Mouse (Mus musculus) adrenal gland, postnatal 25 days (tissue): ENCODE results near the gene Larp1. TPM values are rescaled to one million over a fixed set of nuclear protein-coding genes. Genes with fewer than 3 reads are reported as not detected.

ENCODE experiments used
- DNase-seq: peaks from one replicate; pipeline ENCODE4 v3.0.0; 2021; ENCODE audit warnings: mixed read lengths
- long read RNA-seq: library from polyadenylated mRNA; stranded (forward); transcript quantifications from one replicate; pipeline ENCODE4 v2.0.0, GENCODE M21; 2021
- total RNA-seq: library from RNA; stranded (reverse); gene quantifications from 2 replicates; pipeline ENCODE4 v1.2.3, GENCODE M21; 2021

Larp1 gene
- 103 and 106 TPM in 2 replicates for total RNA-seq
- long read RNA-seq, full-length matches to known transcripts = 3 of 50 reads
- long read RNA-seq, partial matches to known transcripts = 19 of 50 reads
- long read RNA-seq, other reads (novel, unspliced or antisense) = 28 of 50 reads

- DNase-seq = no peak
Measured at GRCm38 (mm10) chr11:58009051-58009515, at the start of gene Larp1. Larp1 (plus strand) TSS chr11:58009064.

GRCm38 (mm10) chr11:57959924-57960323, 48.9 kb upstream of the Larp1 start:
- no peak for DNase-seq

GRCm38 (mm10) chr11:57962382-57963285, 46.2 kb upstream of the Larp1 start:
- peak; percentile 85 for DNase-seq

- no peak for DNase-seq
Measured at GRCm38 (mm10) chr11:57963291-57963870, 45.5 kb upstream of the Larp1 start.

- DNase-seq = no peak
Measured at GRCm38 (mm10) chr11:57966630-57967029, 42.2 kb upstream of the Larp1 start.

GRCm38 (mm10) chr11:57968301-57968700, 40.6 kb upstream of the Larp1 start:
- no peak for DNase-seq

- DNase-seq = no peak
Measured at GRCm38 (mm10) chr11:57970541-57970940, 38.3 kb upstream of the Larp1 start.

- DNase-seq = peak; percentile 29
Measured at GRCm38 (mm10) chr11:57973001-57973912, 35.6 kb upstream of the Larp1 start.

GRCm38 (mm10) chr11:57973913-57974234, 35.0 kb upstream of the Larp1 start:
- no peak for DNase-seq

- DNase-seq = no peak
Measured at GRCm38 (mm10) chr11:57975876-57976275, 33.0 kb upstream of the Larp1 start.

GRCm38 (mm10) chr11:57977681-57978080, 31.2 kb upstream of the Larp1 start:
- no peak for DNase-seq

GRCm38 (mm10) chr11:57979621-57980020, 29.2 kb upstream of the Larp1 start:
- DNase-seq = no peak

GRCm38 (mm10) chr11:57981083-57981809, 27.6 kb upstream of the Larp1 start:
- no peak for DNase-seq

GRCm38 (mm10) chr11:57983480-57984342, 25.2 kb upstream of the Larp1 start:
- no peak for DNase-seq

- DNase-seq = no peak
Measured at GRCm38 (mm10) chr11:57984343-57984666, 24.6 kb upstream of the Larp1 start.

GRCm38 (mm10) chr11:57985485-57985884, 23.4 kb upstream of the Larp1 start:
- DNase-seq = no peak

- DNase-seq = no peak
Measured at GRCm38 (mm10) chr11:57986053-57986452, 22.8 kb upstream of the Larp1 start.

- DNase-seq = no peak
Measured at GRCm38 (mm10) chr11:57986456-57986855, 22.4 kb upstream of the Larp1 start.

- no peak for DNase-seq
Measured at GRCm38 (mm10) chr11:57986861-57987260, 22.0 kb upstream of the Larp1 start.

- no peak for DNase-seq
Measured at GRCm38 (mm10) chr11:57998168-57998567, 10.7 kb upstream of the Larp1 start.

GRCm38 (mm10) chr11:57998872-57999271, 10.0 kb upstream of the Larp1 start:
- DNase-seq = no peak
